ENCODE assay signal across 8 mouse cellular contexts in genomic region chr3:153944335-153944990, GRCm38 (mm10). TPM values are rescaled to one million over a fixed set of nuclear protein-coding genes. Genes with fewer than 3 reads are reported as not detected.
DNase-seq lines count a peak whose midpoint lies in the region; ATAC-seq and TF ChIP-seq lines count a peak whose summit lies in the region.

Gene Acadm, minus strand, starts transcription at chr3:153944632.

- no peak for TF ChIP-seq CTCF in liver, embryonic 14.5 days (IDR thresholded peaks at IDR 0.05; ENCODE audit: low read depth)
- TF ChIP-seq CTCF in stomach, postnatal 0 days (IDR thresholded peaks at IDR 0.05; ENCODE audit: low read depth), result peak; percentile 1; the same call in 1 of the 2 replicates

- H3K4me1 ChIP-seq in forebrain, embryonic 10.5 days, result peaks cover 25% of the 10 kb centered on the region
- peaks cover 17% of the 10 kb centered on the region for H3K4me1 ChIP-seq in heart, embryonic 15.5 days (replicated peaks)
- peaks cover 14 to 20% of the 10 kb centered on the region in 2 experiments for H3K4me1 ChIP-seq in liver, embryonic 14.5 days (replicated peaks; ENCODE audit: control insufficient read depth in 2 of 2, insufficient read depth in 2 of 2, low read length in 1 of 2)
- peaks cover 3% of the 10 kb centered on the region for H3K4me1 ChIP-seq in neural tube, embryonic 11.5 days (ENCODE audit: control insufficient read depth, insufficient read depth, low read length)
- no peaks in the 10 kb centered on the region for H3K4me1 ChIP-seq in stomach, postnatal 0 days (replicated peaks; ENCODE audit: control insufficient read depth, insufficient read depth)

- peaks cover 18% of the 10 kb centered on the region for H3K36me3 ChIP-seq in forebrain, embryonic 10.5 days (replicated peaks)
- peaks cover 19% of the 10 kb centered on the region for H3K36me3 ChIP-seq in heart, embryonic 15.5 days
- H3K36me3 ChIP-seq in liver, embryonic 14.5 days (replicated peaks; ENCODE audit: control insufficient read depth, insufficient read depth, low read depth), result 0 out of 2 replicates have a peak, but pooled peaks cover 5% of the 10 kb centered on the region
- H3K36me3 ChIP-seq in neural tube, embryonic 11.5 days (ENCODE audit: control insufficient read depth, insufficient read depth, low read length), result no peaks in the 10 kb centered on the region
- peaks cover 2% of the 10 kb centered on the region; the same call in 1 of the 2 replicates for H3K36me3 ChIP-seq in stomach, postnatal 0 days (ENCODE audit: control insufficient read depth, insufficient read depth, low read length)

- H3K27ac ChIP-seq in forebrain, embryonic 10.5 days, result peak within 1 kb of the TSS; percentile 92
- H3K27ac ChIP-seq in heart, embryonic 15.5 days, result peak within 1 kb of the TSS; percentile 96
- peak within 1 kb of the TSS; percentile 77 for H3K27ac ChIP-seq in liver, embryonic 14.5 days
- H3K27ac ChIP-seq in neural tube, embryonic 11.5 days (ENCODE audit: low read depth, low read length), result peak within 1 kb of the TSS; percentile 49; the same call in 1 of the 2 replicates
- H3K27ac ChIP-seq in stomach, postnatal 0 days (replicated peaks), result peak within 1 kb of the TSS; percentile 93

- peak within 1 kb of the TSS; percentile 63 for H3K4me2 ChIP-seq in heart, embryonic 15.5 days
- H3K4me2 ChIP-seq in liver, embryonic 14.5 days (ENCODE audit: low read depth), result peak within 1 kb of the TSS; percentile 83
- H3K4me2 ChIP-seq in neural tube, embryonic 11.5 days (ENCODE audit: low read depth), result peak within 1 kb of the TSS; percentile 72
- H3K4me2 ChIP-seq in stomach, postnatal 0 days (replicated peaks; ENCODE audit: low read depth), result peak within 1 kb of the TSS; percentile 70

- DNase-seq in c-Kit-negative CD71-positive TER-119-positive erythroid progenitor cells, embryonic 14.5 days (ENCODE audit: low read depth, low spot score), result peak; percentile 85
- peak; percentile 99 for DNase-seq in forebrain, embryonic 10.5 days (ENCODE audit: extremely low spot score, low spot score)
- DNase-seq in kidney, postnatal 25 days, result peak; percentile 99
- DNase-seq in liver, embryonic 14.5 days (ENCODE audit: low read depth in 3 of 3, low spot score in 3 of 3), result peak; percentile 89 to 94 (median 90)
- peak; percentile 98 for DNase-seq in neural tube, embryonic 11.5 days (ENCODE audit: low spot score)
- peak; percentile 99 for DNase-seq in stomach, postnatal 0 days (ENCODE audit: low spot score)

- H3K4me3 ChIP-seq in forebrain, embryonic 10.5 days, result peak within 1 kb of the TSS; percentile 83
- peak within 1 kb of the TSS; percentile 94 for H3K4me3 ChIP-seq in heart, embryonic 15.5 days
- H3K4me3 ChIP-seq in liver, embryonic 14.5 days (ENCODE audit: insufficient read depth in 1 of 2, low read depth in 2 of 2, low read length in 2 of 2), result peak within 1 kb of the TSS; percentile 72 to 94
- H3K4me3 ChIP-seq in neural tube, embryonic 11.5 days (ENCODE audit: low read depth, low read length), result peak within 1 kb of the TSS; percentile 55
- peak within 1 kb of the TSS; percentile 74 for H3K4me3 ChIP-seq in stomach, postnatal 0 days (ENCODE audit: low read depth, low read length)

- WGBS in forebrain, embryonic 10.5 days, result under 1% methylated on average over 41 of the region's 41 CpGs
- under 1% methylated on average over 41 of the region's 41 CpGs for WGBS in heart, embryonic 15.5 days
- under 1% methylated on average over 41 of the region's 41 CpGs for WGBS in liver, embryonic 14.5 days (ENCODE audit: insufficient replicate concordance)
- WGBS in neural tube, embryonic 11.5 days, result under 1% methylated on average over 39 of the region's 41 CpGs
- WGBS in stomach, postnatal 0 days, result under 1% methylated on average over 41 of the region's 41 CpGs

- peak; percentile 87 for ATAC-seq in CD4-positive, CD25-positive, alpha-beta regulatory T cell, adult 4 months
- peak; percentile 97 for ATAC-seq in heart, embryonic 15.5 days (replicated peaks; ENCODE audit: insufficient number of reproducible peaks, insufficient read depth, low FRiP score, low read depth)
- ATAC-seq in liver, embryonic 14.5 days (ENCODE audit: insufficient read depth), result peak; percentile 94
- peak; percentile 98 for ATAC-seq in neural tube, embryonic 11.5 days (ENCODE audit: insufficient read depth, low FRiP score, low TSS enrichment)
- ATAC-seq in stomach, postnatal 0 days (ENCODE audit: low FRiP score, low TSS enrichment), result peak; percentile 99

- H3K27me3 ChIP-seq in forebrain, embryonic 10.5 days (ENCODE audit: poor library complexity, severe bottlenecking), result no peaks in the 10 kb centered on the region
- H3K27me3 ChIP-seq in heart, embryonic 15.5 days, result no peaks in the 10 kb centered on the region
- no peaks in the 10 kb centered on the region for H3K27me3 ChIP-seq in liver, embryonic 14.5 days (ENCODE audit: control insufficient read depth, insufficient read depth, low read length)
- H3K27me3 ChIP-seq in neural tube, embryonic 11.5 days (ENCODE audit: control insufficient read depth, insufficient read depth, low read length), result no peaks in the 10 kb centered on the region
- H3K27me3 ChIP-seq in stomach, postnatal 0 days (ENCODE audit: control insufficient read depth, insufficient read depth, low read length), result no peaks in the 10 kb centered on the region

- H3K9ac ChIP-seq in heart, embryonic 15.5 days, result peak within 1 kb of the TSS; percentile 95
- H3K9ac ChIP-seq in liver, embryonic 14.5 days (replicated peaks), result peak within 1 kb of the TSS; percentile 80
- H3K9ac ChIP-seq in neural tube, embryonic 11.5 days (ENCODE audit: low read length), result peak within 1 kb of the TSS; percentile 57
- H3K9ac ChIP-seq in stomach, postnatal 0 days (ENCODE audit: low read length), result peak within 1 kb of the TSS; percentile 80

- TF ChIP-seq EP300 in liver, embryonic 14.5 days (IDR thresholded peaks at IDR 0.05; ENCODE audit: low read depth), result no peak
- TF ChIP-seq EP300 in stomach, postnatal 0 days (optimal IDR thresholded peaks at IDR 0.05), result no peak

- H3K9me3 ChIP-seq in forebrain, embryonic 10.5 days, result no peaks in the 10 kb centered on the region
- no peaks in the 10 kb centered on the region for H3K9me3 ChIP-seq in heart, embryonic 15.5 days (replicated peaks)
- no peaks in the 10 kb centered on the region for H3K9me3 ChIP-seq in liver, embryonic 14.5 days (ENCODE audit: control insufficient read depth, low read length)
- no peaks in the 10 kb centered on the region for H3K9me3 ChIP-seq in neural tube, embryonic 11.5 days (ENCODE audit: control insufficient read depth, low read length)
- no peaks in the 10 kb centered on the region for H3K9me3 ChIP-seq in stomach, postnatal 0 days (ENCODE audit: control insufficient read depth, low read length)

RNA-seq across cellular contexts. Expression of gene Acadm, which starts in this region (rescaled TPM):
- 10 to 100 TPM; 38.4 to 40.9 TPM for polyA plus RNA-seq in CD4-positive, CD25-positive, alpha-beta regulatory T cell, adult 4 months (2017; shearing (Covaris generic))
- 37.6 and 39.1 TPM in 2 replicates for polyA plus RNA-seq in forebrain, embryonic 10.5 days (2016; fragmentation: Nextera tagmentation; extraction: Ambion mirVana)
- 236 and 304 TPM in 2 replicates for polyA plus RNA-seq in heart, embryonic 15.5 days (2015; fragmentation: Nextera tagmentation; extraction: Ambion mirVana)
- 38.8 and 42.1 TPM in 2 replicates for polyA plus RNA-seq in liver, embryonic 14.5 days (2012; rRNA removed)
- 57.0 and 60.3 TPM in 2 replicates for polyA plus RNA-seq in liver, embryonic 14.5 days (2014; fragmentation: Nextera tagmentation; extraction: Ambion mirVana)
- polyA plus RNA-seq in neural tube, embryonic 11.5 days (2014; fragmentation: Nextera tagmentation; extraction: Ambion mirVana), result 53.0 and 58.3 TPM in 2 replicates
- polyA plus RNA-seq in stomach, postnatal 0 days (2015; fragmentation: Nextera tagmentation; extraction: Ambion mirVana), result 85.5 and 88.0 TPM in 2 replicates

Comparison
In these comparisons a context has a peak if more than half of its experiments do, and no peak if none do; other contexts are left out.
1. Peak in every context shown above with its lines: DNase-seq, ATAC-seq, H3K4me3 ChIP-seq and H3K27ac ChIP-seq.